Mouse (Mus musculus) midbrain, embryonic 15.5 days (tissue): ENCODE results near the gene Pagr1a. TPM values are rescaled to one million over a fixed set of nuclear protein-coding genes. Genes with fewer than 3 reads are reported as not detected.

Experiments
- ATAC-seq: fragments of 200-750 bp; cut with Nextera tagmentation; replicated peaks from 2 replicates; pipeline ENCODE4 v1.8.0; 2017; ENCODE audit warnings: moderate TSS enrichment
- H3K27ac ChIP-seq: fragments of 300-500 bp; sonication (generic); 2 replicates; pipeline ENCODE4 v1.5.1; 2015; ENCODE audit warnings: mild to moderate bottlenecking, inconsistent platforms
- H3K27me3 ChIP-seq: fragments of 300-500 bp; sonication (generic); replicated peaks from 2 replicates; pipeline ENCODE4 v1.6.1; 2015; ENCODE audit warnings: inconsistent platforms
- H3K36me3 ChIP-seq: fragments of 300-500 bp; sonication (generic); replicated peaks from 2 replicates; pipeline ENCODE4 v1.6.1; 2015; ENCODE audit warnings: inconsistent platforms
- H3K4me1 ChIP-seq: fragments of 300-500 bp; sonication (generic); 2 replicates; pipeline ENCODE4 v1.6.1; 2015; ENCODE audit warnings: inconsistent platforms
- H3K4me2 ChIP-seq: fragments of 300-500 bp; sonication (generic); 2 replicates; pipeline ENCODE4 v1.6.1; 2015; ENCODE audit warnings: inconsistent platforms, mild to moderate bottlenecking, moderate library complexity
- H3K4me3 ChIP-seq: fragments of 300-500 bp; sonication (generic); 2 replicates; pipeline ENCODE4 v1.5.1; 2015; ENCODE audit warnings: mild to moderate bottlenecking, inconsistent platforms
- H3K9ac ChIP-seq: fragments of 300-500 bp; sonication (generic); 2 replicates; pipeline ENCODE4 v1.6.1; 2015; ENCODE audit warnings: mild to moderate bottlenecking, inconsistent platforms
- H3K9me3 ChIP-seq: fragments of 300-500 bp; sonication (generic); 2 replicates; pipeline ENCODE4 v1.6.1; 2016; ENCODE audit warnings: inconsistent platforms
- WGBS: fragments of 180-500 bp; shearing (Covaris S2); methylation state at CpG from one replicate; pipeline ENCODE4 v1.1.7; 2015; ENCODE audit warnings: mixed read lengths; 5-methylcytosine and 5-hydroxymethylcytosine counted together
- polyA plus RNA-seq: library from polyadenylated mRNA; unstranded; fragments of >200 nt; fragmentation: Nextera tagmentation; extraction: Ambion mirVana; gene quantifications from 2 replicates; pipeline ENCODE4 v1.2.1, GENCODE M21; 2015

Pagr1a gene
- polyA plus RNA-seq, 1 experiment from 2014 or later = 46.9 TPM

GRCm38 (mm10) chr7:127018416-127019305 is 1.5 kb upstream of the Pagr1a start:
- H3K9ac ChIP-seq = peak overlapping the region; percentile 60; the same call in 1 of the 2 replicates
- peak overlapping the region; percentile 90 for H3K4me2 ChIP-seq
- H3K4me3 ChIP-seq = no peak overlapping the region
- H3K27me3 ChIP-seq = no peaks in the 10 kb centered on the region
- H3K9me3 ChIP-seq = no peaks in the 10 kb centered on the region
- peaks cover 11% of the 10 kb centered on the region for H3K36me3 ChIP-seq
- H3K27ac ChIP-seq = peak overlapping the region; percentile 94; the same call in 1 of the 2 replicates
- 84% methylated on average over 15 of the region's 15 CpGs for WGBS
- no peak for ATAC-seq
- peaks cover 88% of the 10 kb centered on the region for H3K4me1 ChIP-seq

DNA sequence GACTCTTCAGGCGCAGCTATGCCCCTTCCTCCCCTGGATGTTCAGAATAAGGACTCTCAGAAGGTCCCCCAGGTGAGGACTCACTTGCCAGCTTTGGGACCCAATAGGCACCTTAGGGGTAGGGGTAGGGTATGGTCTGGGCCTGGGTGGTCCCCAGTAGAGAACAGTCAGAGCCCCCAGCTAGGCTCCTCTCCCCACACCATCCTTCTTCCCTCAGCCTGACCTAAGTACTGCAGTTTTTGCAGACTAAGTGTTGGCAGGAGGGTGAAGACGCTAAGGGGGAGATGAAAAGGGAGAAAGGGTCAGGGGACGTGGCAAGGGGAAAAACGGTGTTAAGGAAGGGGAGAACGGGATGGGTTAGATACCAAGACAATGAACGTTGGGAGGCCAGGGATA is 796 bp upstream of the Pagr1a start:
- Histone ChIP-seq H3K4me3 (peak overlapping the region; percentile 69; the same call in 1 of the 2 replicates), H3K9ac (peak overlapping the region; percentile 18), H3K27ac (peak overlapping the region; percentile 94), H3K36me3 (peaks cover 17% of the 10 kb centered on the region), H3K4me2 (peak overlapping the region; percentile 90), H3K4me1 (peaks cover 84% of the 10 kb centered on the region), H3K27me3 (no peaks in the 10 kb centered on the region), H3K9me3 (no peaks in the 10 kb centered on the region)
- WGBS = 45% methylated on average over 6 of the region's 6 CpGs
- ATAC-seq = no peak

- peak overlapping the region; percentile 94 for H3K27ac ChIP-seq
- H3K4me3 ChIP-seq = peak overlapping the region; percentile 69
- WGBS = under 1% methylated on average over 22 of the region's 22 CpGs
- ATAC-seq = peak; percentile 59
- peak overlapping the region; percentile 90 for H3K4me2 ChIP-seq
- H3K27me3 ChIP-seq = no peaks in the 10 kb centered on the region
- H3K36me3 ChIP-seq = peaks cover 12% of the 10 kb centered on the region; the same call in 1 of the 2 replicates
- peaks cover 70% of the 10 kb centered on the region for H3K4me1 ChIP-seq
- H3K9me3 ChIP-seq = no peaks in the 10 kb centered on the region
- H3K9ac ChIP-seq = peak overlapping the region; percentile 91
Observed at GRCm38 (mm10) chr7:127016486-127016938, 640 bp downstream of the Pagr1a start.

- H3K4me3 ChIP-seq = peak within 1 kb of the TSS; percentile 69
- peak within 1 kb of the TSS; percentile 94 for H3K27ac ChIP-seq
- H3K4me2 ChIP-seq = peak within 1 kb of the TSS; percentile 90
- H3K9ac ChIP-seq = peak within 1 kb of the TSS; percentile 91
- peaks cover 68% of the 10 kb centered on the region for H3K4me1 ChIP-seq
- peaks cover 12% of the 10 kb centered on the region; the same call in 1 of the 2 replicates for H3K36me3 ChIP-seq
- H3K9me3 ChIP-seq = no peaks in the 10 kb centered on the region
- H3K27me3 ChIP-seq = no peaks in the 10 kb centered on the region
- no peak for ATAC-seq
Observed at GRCm38 (mm10) chr7:127016481-127016485, 869 bp downstream of the Pagr1a start, which contains the start of gene Pagr1b. Gene Pagr1b (minus strand): TSS chr7:127016484.

DNA sequence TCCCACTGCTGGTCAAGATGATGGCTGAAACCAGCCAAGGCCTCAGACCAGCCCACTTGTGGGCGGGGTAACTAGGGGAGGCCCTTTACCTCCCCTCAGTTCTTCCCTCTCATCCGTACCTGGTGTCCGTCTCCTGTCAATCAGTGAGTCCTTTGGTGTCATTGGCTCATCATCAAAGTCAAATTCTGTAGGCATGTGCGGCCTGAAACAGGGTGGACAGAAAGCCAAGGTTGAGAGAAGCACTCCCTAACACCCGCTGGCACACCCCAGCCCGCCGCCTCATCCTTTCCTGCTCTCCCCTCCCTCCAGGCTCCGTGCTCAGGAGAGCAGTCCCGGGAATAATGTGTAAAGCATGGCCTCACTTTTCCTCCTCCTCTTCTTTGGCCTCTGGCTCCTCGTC is 1.1 kb downstream of the Pagr1a start:
- peak overlapping the region; percentile 69 for H3K4me3 ChIP-seq
- 2% methylated on average over 10 of the region's 10 CpGs for WGBS
- H3K4me2 ChIP-seq = peak overlapping the region; percentile 90
- no peaks in the 10 kb centered on the region for H3K27me3 ChIP-seq
- ATAC-seq = peak; percentile 7; the same call in 1 of the 2 replicates
- peak overlapping the region; percentile 94 for H3K27ac ChIP-seq
- H3K36me3 ChIP-seq = peaks cover 12% of the 10 kb centered on the region; the same call in 1 of the 2 replicates
- H3K4me1 ChIP-seq = peaks cover 66% of the 10 kb centered on the region
- H3K9ac ChIP-seq = peak overlapping the region; percentile 91
- no peaks in the 10 kb centered on the region for H3K9me3 ChIP-seq

DNA sequence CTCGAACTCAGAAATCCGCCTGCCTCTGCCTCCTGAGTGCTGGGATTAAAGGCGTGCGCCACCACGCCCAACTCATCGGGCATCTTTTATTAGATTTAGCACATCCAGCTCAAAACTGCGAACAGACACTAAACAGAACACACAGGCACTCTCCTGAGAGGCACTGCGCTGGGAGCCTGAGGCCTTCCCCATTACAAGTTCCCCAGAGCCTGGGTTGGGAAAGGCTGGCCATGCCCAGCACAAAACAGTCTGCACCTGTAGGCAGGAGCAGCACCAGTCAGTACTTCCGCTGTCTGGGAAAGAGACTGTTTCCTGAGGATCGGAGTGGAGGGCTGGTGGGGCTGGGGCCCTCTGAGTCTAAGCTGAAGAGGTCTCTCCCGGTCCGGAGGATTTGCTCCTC is 2.2 kb downstream of the Pagr1a start:
- Histone ChIP-seq H3K36me3 (peaks cover 12% of the 10 kb centered on the region; the same call in 1 of the 2 replicates), H3K27ac (no peak overlapping the region), H3K9ac (no peak overlapping the region), H3K27me3 (no peaks in the 10 kb centered on the region), H3K4me1 (peaks cover 55% of the 10 kb centered on the region), H3K4me2 (peak overlapping the region; percentile 12; the same call in 1 of the 2 replicates), H3K4me3 (no peak overlapping the region), H3K9me3 (no peaks in the 10 kb centered on the region)
- WGBS = 95% methylated on average over 12 of the region's 12 CpGs
- no peak for ATAC-seq

DNA sequence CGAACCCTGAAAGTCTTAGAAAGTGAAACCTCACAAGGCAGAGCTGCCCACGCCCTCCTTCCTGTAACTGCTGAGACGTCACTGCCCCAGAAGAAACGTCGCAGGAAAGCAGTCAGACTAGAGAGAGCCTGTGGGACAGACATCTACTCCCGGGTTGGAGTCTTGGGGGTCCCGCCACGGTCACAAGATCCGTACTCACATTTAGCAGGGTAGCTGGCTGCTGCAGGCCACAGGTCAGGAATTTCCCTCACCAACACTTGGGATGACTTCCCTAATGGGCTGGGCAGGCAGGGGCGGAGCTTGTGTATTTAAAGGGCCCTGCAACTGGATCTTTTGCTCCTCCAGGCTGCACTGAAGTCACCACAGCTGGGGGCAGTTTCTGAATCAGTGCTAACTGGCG is 2.8 kb downstream of the Pagr1a start, which contains the start of gene Mvp:
Gene Mvp (minus strand): TSS at position 302 of the 400 bp plus-strand sequence.
- no peaks in the 10 kb centered on the region for H3K9me3 ChIP-seq
- H3K4me1 ChIP-seq = peaks cover 48% of the 10 kb centered on the region
- peaks cover 12% of the 10 kb centered on the region; the same call in 1 of the 2 replicates for H3K36me3 ChIP-seq
- no peaks in the 10 kb centered on the region for H3K27me3 ChIP-seq
- 78% methylated on average over 11 of the region's 11 CpGs for WGBS
- ATAC-seq = no peak
- H3K4me3 ChIP-seq = peak within 1 kb of the TSS; percentile 69
- H3K9ac ChIP-seq = peak within 1 kb of the TSS; percentile 17; the same call in 1 of the 2 replicates
- H3K4me2 ChIP-seq = peak within 1 kb of the TSS; percentile 90
- H3K27ac ChIP-seq = 0 out of 2 replicates have a peak within 1 kb of the TSS, but pooled peaks have one; percentile 94

DNA sequence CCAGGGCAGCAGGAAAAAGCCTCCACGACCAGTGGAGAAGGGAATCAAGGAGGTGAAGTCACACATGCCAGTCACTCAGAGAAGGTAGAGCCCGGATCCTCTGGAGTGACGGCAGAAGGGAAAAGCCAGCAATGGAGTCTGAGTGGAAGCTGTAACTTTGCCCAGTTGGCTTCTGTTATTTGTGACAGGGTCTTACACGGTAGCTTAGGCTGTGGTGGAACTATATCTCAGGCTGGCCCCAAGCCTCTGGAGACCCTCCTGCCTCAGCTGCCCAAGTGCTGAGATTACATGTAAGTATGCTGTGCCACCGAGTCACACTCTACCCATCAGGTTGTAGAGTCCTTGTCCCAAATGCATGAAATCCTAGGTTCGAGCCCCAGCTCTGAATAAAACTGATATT is 3.8 kb downstream of the Pagr1a start:
- Histone ChIP-seq H3K4me1 (peaks cover 39% of the 10 kb centered on the region), H3K9me3 (no peaks in the 10 kb centered on the region), H3K27me3 (no peaks in the 10 kb centered on the region), H3K4me2 (no peak overlapping the region), H3K27ac (no peak overlapping the region), H3K9ac (no peak overlapping the region), H3K4me3 (no peak overlapping the region), H3K36me3 (peaks cover 12% of the 10 kb centered on the region; the same call in 1 of the 2 replicates)
- 95% methylated on average over 6 of the region's 6 CpGs for WGBS
- no peak for ATAC-seq

DNA sequence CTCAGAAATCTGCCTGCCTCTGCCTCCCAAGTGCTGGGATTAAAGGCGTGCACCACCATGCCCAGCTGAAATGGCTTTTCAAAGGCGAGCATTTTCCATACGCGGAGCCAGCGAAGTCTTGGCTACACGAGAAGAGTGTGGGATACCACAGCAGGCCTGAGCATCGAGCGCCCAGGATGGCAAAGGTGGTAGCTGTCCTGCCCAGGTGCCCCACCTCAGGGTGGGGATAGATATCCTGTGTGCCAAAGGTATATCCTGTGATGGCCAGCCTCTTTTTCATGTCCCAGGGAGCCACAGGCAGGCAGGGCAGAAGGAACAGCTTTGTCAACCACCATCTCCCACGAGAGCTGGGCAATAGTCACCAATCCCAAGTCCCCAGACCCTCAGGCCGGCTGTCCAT is 4.3 kb downstream of the Pagr1a start:
- Histone ChIP-seq H3K4me1 (peaks cover 33% of the 10 kb centered on the region), H3K9ac (no peak overlapping the region), H3K27ac (no peak overlapping the region), H3K9me3 (no peaks in the 10 kb centered on the region), H3K27me3 (no peaks in the 10 kb centered on the region), H3K4me3 (no peak overlapping the region), H3K4me2 (no peak overlapping the region), H3K36me3 (peaks cover 12% of the 10 kb centered on the region; the same call in 1 of the 2 replicates)
- 95% methylated on average over 10 of the region's 10 CpGs for WGBS
- no peak for ATAC-seq

GRCm38 (mm10) chr7:127012374-127012773 is 4.8 kb downstream of the Pagr1a start:
- no peaks in the 10 kb centered on the region for H3K9me3 ChIP-seq
- H3K4me2 ChIP-seq = no peak overlapping the region
- H3K27me3 ChIP-seq = no peaks in the 10 kb centered on the region
- H3K9ac ChIP-seq = no peak overlapping the region
- no peak for ATAC-seq
- peaks cover 29% of the 10 kb centered on the region for H3K4me1 ChIP-seq
- no peak overlapping the region for H3K27ac ChIP-seq
- 90% methylated on average over 6 of the region's 6 CpGs for WGBS
- peaks cover 12% of the 10 kb centered on the region; the same call in 1 of the 2 replicates for H3K36me3 ChIP-seq
- H3K4me3 ChIP-seq = no peak overlapping the region

DNA sequence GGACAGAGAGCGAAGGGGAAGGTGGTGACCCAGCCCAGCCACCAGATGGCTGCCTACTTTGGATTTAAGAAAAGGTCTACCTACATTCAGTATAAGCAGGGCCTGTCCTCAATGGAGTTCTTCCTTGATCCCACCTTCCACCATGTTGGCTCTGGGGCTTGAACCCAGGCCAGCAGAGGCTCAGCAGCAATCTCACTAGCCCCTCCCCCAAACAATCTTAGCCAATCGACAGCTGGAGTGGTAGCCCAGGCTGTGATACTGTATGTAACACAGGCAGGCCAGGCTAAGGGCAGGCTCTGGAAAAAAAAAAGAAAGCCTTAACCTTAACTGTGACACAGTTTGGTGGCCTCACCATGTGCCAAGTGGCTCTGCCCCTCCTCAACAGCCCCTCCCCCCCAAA is 5.4 kb downstream of the Pagr1a start:
- H3K36me3 ChIP-seq = peaks cover 12% of the 10 kb centered on the region; the same call in 1 of the 2 replicates
- no peak overlapping the region for H3K27ac ChIP-seq
- no peak overlapping the region for H3K4me3 ChIP-seq
- H3K27me3 ChIP-seq = no peaks in the 10 kb centered on the region
- H3K4me2 ChIP-seq = no peak overlapping the region
- H3K9ac ChIP-seq = no peak overlapping the region
- no peaks in the 10 kb centered on the region for H3K9me3 ChIP-seq
- peaks cover 28% of the 10 kb centered on the region for H3K4me1 ChIP-seq
- WGBS = 79% methylated on average over 2 of the region's 2 CpGs
- no peak for ATAC-seq

DNA sequence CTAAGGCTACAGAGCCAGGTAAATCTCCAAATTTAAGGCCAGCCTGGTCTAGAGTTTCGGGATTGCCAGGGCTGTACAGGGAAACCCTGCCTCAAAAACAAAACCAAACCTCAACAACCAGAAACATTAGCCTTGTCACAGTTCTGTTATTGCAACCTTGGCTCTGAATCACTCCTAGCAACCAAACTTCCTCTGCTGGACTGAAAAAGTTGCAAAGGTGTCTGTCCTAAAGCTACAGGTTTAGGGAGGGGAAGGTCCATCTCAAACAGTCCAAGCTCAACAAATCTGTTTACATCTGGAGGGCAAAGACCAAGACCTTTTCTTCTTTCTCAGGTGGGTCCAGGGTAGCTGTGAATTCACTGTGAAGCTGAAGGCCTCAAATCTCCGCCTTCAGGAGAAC is 6.1 kb downstream of the Pagr1a start:
- Histone ChIP-seq H3K9me3 (no peaks in the 10 kb centered on the region), H3K36me3 (peaks cover 12% of the 10 kb centered on the region; the same call in 1 of the 2 replicates), H3K4me1 (peaks cover 25% of the 10 kb centered on the region), H3K27ac (no peak overlapping the region), H3K4me2 (no peak overlapping the region), H3K27me3 (no peaks in the 10 kb centered on the region), H3K4me3 (no peak overlapping the region), H3K9ac (no peak overlapping the region)
- no peak for ATAC-seq
- WGBS = 96% methylated on average over 2 of the region's 2 CpGs
